Mouse (Mus musculus) embryo, embryonic 10 days (tissue): ENCODE data around the gene Hist2h2be.
"Not testable (repeated sequence)": the region's sequence is repeated elsewhere in the genome, so short reads cannot be mapped to it uniquely, and the experiment has no call there.

Experiments used
- DNase-seq: peaks from one replicate; pipeline ENCODE4 v3.0.0-alpha.2; 2015; ENCODE audit warnings: low spot score

Gene Hist2h2be

DNA sequence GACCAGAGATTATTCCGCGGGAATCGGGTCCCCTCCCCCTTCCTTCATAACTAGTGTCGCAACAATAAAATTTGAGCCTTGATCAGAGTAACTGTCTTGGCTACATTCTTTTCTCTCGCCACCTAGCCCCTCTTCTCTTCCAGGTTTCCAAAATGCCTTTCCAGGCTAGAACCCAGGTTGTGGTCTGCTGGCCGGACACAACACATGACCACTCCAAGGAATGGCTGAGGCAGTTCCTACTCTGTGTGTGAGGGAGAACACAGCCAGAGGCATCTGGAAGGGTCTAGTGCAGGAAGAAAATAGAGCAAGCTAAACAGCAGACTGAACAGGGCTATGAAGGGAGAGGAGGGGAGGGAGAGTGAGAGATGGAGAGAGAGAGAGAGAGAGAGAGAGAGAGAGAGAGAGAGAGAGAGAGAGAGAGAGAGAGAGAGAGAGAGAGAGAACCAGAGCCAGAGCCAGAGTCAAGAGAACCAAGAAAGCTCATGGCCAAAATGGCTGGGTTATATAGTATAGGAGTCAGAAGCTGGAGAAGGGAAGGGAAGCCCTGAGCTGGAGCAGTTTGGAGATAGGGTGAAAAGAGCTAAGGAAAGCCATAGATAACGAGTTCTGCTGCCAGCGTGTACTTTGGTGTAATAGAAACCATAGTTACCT lies 22.2 kb upstream of the Hist2h2be start:
- not testable (repeated sequence) for DNase-seq

DNA sequence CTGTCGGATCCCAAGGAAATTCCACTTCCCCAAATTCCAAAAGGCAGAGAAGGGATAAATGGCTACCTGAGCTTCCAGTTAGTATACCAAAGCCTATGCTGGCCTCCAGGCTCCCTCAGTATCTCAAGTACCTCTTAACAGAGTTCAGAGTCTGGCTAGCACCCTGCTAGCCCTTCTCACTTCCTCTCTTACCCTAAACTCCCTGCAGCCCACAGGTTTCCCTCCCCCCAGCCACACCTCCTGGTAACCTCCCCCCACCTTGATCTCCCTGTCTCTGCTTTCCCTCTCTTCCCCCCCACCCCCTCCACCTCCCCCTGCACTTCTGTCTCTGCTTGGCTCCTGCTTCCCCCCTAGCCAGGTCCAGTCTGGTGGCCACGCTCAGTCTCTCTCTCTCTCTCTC lies 21.2 kb upstream of the Hist2h2be start:
- DNase-seq = no peak

DNA sequence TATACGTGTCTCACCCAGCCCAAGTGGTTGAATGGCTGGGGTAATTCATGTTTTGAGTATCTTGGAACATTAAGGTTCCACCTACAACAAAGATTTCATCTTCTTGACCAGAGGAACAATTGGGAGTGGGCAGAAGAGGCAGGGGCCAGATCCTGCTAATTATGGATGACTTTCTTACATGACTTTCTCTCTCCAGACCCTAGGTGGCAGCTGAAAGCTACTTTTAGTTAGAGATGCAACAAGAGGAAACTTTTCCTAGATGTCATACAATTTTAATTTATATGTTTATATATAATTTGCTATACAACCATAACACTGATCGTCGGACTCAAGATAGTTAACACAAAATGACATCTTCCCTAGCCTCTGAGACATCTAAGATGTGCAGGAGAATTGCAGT lies 13.1 kb upstream of the Hist2h2be start:
- no peak for DNase-seq

DNA sequence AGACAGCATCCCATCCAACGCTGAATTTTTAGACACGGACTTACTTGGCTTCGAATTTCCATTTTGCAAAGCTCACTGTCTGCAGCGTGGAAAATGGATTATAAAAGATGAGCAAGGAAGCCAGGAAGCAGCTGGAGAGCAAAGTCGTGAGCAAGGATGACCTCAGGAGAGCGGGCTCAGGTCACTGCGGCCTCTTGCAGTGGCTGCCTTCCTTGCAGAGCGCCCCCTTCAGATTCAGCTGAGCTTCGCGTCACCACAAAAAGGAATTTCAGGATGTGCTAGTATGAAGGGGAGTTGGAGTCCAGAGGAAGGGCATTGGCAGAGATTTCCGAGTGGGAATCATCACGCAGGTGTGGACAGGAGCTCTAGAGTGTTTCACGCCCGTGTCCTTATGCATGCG lies 11.7 kb upstream of the Hist2h2be start:
- DNase-seq = peak; percentile 64

DNA sequence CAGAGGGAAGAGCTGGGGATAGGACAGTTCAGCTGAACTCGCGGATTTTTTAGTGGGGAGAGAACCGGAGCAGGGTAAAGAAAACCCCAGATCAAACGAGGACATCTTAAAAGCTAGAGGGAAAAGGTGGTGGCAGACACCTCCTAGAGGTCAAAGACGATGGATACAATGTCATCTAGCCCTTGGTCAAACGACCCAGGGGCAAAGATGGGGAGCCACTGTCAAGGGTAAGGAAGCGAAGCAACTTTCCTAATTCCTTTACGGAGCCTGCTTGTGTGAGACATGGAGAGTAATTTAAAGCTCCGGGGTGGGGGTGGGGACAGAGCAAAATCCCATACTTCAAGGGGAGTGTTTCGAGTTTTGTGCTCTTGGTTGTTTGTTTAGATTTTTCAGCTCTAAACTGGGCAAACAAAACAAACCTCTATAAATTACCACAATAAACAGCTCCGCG lies 1.7 kb upstream of the Hist2h2be start:
- peak; percentile 58 for DNase-seq

DNA sequence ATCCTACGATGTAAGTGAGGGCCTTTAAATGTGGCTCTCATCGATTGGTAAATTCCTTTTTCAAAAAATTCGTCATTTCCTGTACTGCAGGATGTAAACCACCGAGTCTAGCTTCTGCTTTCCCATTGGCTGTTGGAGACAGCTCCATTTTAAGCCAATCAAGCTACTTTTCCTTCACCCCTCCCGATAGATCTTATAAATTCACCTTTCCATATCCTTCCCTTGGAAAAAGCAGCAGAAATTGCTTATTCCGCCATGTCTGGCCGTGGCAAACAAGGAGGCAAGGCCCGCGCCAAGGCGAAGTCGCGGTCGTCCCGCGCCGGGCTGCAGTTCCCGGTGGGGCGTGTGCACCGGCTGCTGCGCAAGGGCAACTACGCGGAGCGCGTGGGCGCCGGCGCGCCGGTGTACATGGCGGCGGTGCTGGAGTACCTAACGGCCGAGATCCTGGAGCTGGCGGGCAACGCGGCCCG lies 1.2 kb upstream of the Hist2h2be start, which contains the start of the genes Bola1 and Hist2h2ab:
Gene Bola1, minus strand, starts transcription at position 49 of the 470 bp plus-strand sequence.
Gene Hist2h2ab, plus strand, starts transcription at position 205 of the 470 bp plus-strand sequence.
- DNase-seq = peak; percentile 90

DNA sequence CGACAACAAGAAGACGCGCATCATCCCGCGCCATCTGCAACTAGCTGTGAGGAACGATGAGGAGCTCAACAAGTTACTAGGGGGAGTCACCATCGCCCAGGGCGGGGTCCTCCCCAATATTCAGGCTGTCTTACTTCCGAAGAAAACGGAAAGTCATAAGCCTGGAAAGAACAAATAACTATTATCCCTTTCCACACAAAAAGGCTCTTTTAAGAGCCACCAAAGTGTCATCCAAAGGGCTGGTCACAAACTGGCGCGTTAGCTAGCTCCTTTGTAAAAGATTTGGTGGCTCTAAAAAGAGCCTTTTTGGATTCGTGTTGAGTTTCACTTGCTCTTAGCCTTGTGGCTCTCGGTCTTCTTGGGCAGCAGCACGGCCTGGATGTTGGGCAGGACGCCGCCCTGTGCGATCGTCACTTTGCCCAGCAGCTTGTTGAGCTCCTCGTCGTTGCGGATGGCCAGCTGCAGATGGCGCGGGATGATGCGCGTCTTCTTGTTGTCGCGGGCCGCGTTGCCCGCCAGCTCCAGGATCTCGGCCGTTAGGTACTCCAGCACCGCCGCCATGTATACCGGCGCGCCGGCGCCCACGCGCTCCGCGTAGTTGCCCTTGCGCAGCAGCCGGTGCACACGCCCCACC lies 671 bp upstream of the Hist2h2be start:
- peak; percentile 69 for DNase-seq

DNA sequence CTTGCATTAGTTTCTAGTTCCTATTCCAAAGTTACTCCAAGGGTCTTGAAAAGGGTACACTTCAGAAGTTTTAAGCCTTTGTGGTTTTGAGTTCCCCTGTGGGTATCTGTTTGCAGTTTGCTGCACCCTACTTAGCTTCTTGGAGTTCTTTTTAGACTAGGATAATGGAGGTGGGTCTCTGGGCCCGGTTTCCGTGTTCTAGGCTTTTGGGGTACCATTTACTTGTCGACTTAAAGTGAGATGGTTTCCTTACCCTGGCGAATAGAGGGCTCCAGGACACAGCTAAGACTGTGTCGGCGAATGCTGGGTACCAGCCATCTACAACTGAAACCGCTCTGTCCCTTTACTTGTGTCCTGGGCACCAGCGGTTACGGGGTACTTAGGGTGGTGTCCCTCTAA lies 720 bp downstream of the Hist2h2be start:
- DNase-seq = peak; percentile 19

DNA sequence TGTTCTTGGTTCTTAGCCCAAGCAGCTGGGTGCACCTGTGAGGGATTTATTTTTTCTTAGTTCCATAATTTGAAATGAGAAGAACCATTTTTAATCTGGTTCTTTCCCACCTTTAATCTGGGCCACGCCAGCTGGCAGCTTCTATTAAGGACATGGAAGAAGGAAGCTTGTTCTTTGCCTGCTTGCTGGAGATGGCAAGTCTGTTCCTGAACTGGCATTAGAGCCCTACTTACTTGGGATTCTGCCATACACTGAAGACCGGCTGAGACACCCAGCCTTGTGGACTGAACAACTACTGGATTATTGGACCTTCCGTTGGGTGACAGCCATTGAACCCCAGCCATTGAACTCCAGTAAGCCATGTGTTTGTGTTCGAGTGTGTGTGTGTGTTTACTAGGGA lies 1.9 kb downstream of the Hist2h2be start:
- DNase-seq = no peak

DNA sequence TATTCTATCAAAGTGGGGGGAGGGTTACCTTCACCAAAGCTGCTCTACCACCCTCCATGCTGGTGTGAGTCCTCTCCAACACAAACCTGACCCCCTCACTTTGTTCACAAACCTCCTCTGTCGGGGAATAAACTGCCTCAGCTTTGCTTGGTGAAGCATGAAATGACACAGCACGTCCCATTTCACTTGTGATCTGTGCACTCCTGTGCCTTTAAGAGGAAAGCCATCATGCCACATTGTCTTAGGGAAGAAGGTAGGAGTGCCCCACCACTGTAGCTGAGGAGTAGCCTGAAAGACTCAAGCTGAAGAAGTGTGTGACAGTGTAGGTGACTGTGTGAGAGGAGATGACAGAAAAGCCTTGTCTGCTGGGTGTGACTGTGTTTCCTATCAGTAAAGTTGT lies 4.5 kb downstream of the Hist2h2be start:
- no peak for DNase-seq

DNA sequence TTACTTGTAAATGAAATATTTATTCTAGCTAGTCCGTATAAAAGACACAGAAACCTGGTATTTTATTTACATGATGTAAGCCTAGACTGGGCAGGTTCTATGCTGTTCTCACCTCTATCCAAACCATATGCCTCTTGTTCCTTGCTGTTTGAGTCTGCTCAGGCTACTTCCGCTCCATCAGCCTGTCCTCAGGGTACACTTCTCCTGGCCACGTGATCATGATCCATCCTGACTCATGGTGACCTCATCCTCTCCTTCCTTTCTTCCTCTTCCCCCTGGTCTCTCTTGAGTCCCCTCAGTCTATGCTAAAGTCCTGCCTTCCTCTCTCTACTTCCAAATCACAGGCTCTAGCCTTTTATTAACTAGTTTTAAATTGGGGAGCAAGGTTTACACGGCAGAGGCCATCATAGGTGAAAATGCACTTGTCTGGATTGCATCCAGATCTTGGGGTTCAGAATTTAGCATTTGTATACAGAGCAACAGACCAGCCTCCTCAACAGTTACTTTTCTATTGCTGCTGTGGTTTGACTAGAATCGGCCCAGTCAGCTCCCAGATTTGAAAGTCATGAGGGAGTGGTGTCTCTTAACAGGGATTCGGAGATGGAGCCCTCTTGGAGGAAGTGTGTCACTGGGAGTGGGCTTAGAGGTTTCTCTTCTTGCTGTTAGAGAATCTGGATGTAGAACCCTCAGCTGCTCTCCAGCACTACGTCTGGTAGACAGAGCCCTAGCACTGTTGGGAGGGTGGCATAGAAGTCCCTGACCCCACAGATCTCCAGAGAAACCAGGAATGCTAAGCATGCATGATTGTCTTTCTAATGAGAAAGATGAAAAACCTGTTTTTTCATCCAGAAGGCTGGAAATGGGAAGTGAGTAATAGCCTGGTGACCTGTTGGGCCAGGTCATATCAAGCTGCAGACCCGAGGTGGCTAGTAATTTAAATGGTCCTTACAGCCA lies 6.1 kb downstream of the Hist2h2be start:
- DNase-seq = no peak

DNA sequence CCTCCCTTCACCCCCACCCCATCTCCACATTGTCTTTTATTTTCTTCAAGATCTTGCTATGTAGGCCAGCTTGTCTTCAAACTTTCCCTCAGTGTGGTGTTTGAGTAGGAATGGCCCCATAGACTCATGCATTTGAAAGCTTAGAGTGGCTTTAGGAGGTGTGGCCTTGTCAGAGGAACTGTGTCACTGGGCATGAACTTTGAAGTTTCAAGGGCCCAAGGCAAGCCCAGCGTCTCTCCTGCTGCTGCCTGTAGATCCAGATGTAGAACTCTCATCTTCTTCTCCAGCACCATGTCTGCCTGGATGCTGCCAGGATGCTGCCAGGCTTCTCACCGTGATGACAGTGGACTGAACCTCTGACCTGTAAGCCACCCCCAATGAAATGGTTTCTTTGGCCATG lies 7.9 kb downstream of the Hist2h2be start:
- DNase-seq = no peak

DNA sequence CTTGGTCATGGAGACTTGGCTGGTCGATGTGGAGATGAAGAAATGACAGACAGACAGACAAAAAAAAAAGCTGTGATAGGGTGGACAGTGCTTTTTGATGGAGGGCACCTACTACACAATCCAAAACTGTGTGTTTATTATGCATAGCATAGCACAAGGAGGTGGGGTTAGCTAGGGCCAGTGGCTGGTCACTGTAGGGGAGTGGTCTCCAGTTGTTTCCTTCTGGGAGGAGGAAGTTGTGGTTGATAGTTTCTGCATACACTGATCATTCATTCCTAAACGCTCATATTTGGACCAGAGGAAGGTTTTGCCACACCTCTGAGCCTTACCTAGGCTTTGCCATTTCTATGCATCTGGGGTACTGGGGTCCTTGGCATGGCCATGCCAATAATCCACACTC lies 9.5 kb downstream of the Hist2h2be start:
- no peak for DNase-seq

DNA sequence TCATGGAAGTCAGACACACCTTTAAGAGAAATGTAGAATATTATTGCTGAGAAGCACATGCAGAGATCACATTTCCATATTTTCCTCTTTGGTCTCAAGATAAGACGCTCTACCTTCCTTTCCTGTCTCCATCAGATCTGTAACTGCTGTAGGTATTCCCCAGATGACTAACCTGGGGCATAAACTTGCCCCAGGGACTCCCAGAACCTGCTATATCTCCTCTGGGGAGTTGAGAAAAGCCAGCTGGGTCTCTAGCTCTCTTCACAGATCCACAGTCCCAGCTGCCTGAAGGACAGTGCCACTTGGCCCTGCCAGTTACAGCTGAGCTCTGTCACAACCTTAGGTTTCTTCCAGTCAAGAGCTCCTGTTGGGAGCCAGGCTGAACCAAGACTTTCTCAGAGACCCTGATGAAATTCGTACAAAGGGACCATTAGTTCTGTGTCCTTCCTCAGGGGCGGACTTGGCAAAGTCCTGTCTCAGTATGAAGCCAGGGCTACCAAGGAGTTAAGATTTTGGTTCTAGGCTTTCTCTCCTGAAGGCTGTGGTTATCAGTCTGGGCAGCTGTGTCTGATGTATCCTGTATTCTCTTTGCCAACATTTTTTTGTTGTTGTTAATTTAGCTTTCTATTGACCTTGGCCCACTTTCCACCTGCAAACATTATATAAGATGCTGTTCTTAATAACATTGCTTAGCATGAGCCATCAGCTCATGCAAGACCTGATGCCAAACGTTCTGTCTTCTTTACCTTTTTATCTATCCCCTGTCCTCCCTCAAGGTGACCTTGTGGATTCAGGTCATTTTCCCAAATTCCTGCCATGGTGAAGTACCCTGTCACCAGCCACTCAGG lies 10.2 kb downstream of the Hist2h2be start:
- no peak for DNase-seq

DNA sequence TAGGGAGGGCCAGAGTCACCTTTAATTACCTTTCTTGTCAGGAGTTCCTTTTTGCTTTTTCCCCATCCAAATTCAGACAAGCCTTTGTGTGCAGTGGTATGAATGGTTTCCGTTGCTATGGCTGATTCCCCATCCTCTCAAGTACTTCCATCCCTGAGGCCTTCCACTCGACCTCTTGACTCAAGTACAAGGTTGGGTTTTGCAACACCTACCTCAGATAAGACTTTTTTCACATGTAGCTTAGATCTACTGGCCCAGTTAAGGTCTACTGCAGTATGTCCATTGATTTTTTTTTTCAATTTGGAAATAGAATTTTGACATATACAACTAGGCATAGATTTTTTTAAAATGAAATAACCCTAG lies 10.8 kb downstream of the Hist2h2be start:
- DNase-seq = no peak

DNA sequence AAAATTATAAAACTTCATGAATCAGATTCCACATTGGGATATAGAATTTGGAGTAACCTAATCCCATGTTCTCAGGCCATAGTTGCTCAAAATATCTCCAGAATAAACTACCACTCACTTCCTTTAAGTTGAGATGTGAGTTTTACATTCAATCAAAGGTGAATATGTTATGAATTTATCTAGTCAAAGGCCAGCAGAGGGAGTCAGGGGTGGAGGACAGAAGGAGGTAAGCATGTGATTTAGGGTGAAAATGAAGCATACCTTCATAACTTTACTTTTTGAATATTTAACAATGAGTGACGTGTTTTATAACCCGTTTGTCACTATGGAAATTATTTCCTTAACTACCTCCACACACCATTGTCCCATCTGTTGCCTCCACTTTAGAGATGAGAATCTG lies 14.0 kb downstream of the Hist2h2be start:
- no peak for DNase-seq

DNA sequence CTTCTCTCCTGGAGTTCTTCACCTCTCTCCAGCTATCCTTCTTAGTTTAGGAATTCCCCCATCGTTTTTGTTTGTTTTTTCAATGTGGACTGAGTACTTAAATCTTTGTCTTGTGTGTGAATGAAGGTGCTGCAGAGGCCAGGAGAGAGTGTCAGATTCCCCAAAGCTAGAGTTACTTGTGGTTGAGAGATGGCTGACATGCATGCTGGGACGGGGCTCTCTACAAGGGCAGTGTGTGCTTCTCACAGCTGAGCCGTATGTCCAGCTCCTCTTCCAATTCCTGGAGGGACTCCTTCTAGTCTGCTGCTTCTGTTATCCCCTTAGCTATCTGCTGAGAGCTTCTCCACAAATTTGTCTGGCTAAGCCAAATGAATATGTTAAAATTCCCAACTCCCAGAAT lies 14.9 kb downstream of the Hist2h2be start:
- DNase-seq = no peak

DNA sequence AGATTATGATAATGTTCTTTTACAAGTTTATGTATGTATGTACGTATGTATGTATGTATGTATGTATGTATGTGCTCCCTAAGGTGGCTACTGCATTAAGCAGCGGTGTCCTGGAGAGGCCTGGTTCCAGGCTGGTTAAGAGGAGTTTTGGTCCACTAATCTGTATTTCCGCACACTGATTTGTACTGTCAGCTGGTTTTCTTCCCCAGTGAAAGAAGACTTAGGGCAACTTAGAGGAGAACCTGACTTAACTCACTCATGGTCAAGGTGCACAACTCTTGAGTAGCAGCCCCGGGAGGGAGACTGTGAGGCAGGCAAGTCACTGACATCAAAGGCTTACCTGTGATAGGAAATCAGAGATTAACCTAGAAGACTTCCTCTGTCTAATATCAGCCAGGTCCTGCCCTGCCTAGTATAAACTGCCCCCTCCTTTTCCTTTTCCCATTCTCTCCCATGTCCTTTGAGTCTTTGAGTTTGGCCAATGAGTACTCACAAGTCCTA lies 16.0 kb downstream of the Hist2h2be start:
- DNase-seq = peak; percentile 27

DNA sequence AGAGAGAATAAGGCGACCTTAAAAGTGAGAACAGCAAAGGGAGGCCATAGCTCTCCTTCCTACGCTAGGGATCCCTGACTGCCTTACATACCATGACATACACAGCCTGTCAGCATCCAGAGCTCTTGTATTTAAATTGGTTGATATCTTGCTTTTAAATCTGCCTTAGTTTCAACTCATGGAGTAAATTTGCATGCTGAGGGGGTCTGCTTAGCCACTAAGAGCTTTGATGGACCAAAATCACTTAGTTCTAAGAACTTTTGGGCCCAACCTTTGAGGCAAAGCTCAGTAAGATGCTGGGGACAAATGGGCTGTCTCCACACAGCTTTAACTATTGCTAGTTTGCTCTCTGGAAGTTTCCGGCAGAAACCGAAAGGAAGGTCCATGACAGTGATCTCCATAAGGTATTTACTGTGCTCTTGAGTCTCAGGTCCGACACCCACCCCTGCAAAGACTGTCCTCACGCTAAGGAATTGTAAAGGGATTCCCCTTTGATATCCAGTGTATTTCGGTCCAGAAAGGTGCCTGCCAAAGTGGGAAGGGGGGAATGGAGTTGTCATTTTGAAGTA lies 16.5 kb downstream of the Hist2h2be start:
- peak; percentile 60 for DNase-seq

DNA sequence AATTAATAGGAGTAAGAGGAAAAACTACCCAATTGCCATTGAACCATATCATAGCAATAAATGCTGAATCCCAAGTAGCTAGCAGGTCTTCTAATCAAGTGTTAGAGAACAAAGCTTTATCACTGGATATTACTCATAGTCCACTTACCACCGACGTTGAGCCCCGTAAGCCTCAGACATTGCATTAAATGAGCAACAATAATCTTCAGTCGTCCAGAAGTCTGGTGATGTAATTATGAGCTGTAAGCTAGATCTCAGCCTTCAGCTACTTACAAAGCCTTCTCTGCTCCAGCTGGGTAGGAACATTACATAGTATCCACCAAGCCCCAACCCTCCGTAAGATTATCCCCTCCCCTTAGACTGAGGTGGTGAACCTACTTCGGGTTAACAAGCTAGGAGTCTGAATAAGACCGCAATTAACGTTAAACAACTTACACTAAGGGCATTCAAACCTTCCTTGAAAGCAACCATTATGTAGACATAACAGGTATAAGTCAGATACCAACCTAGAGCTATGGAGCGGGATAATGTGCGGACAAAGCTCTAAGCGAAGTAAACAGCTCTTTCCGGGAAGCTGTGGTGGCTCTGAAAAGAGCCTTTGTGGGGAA lies 17.1 kb downstream of the Hist2h2be start:
- DNase-seq = peak; percentile 72
